Mouse (Mus musculus) myocyte (in vitro differentiated cells): ENCODE measurements around the gene Ncam1. TPM values are rescaled to one million over a fixed set of nuclear protein-coding genes. Genes with fewer than 3 reads are reported as not detected.

Source experiments
- H3K27me3 ChIP-seq: one replicate; pipeline ENCODE4 v1.6.1; 2011; ENCODE audit not compliant: control insufficient read depth, insufficient read depth, insufficient read length
- H3K36me3 ChIP-seq: one replicate; pipeline ENCODE4 v1.6.1; 2011; ENCODE audit not compliant: control insufficient read depth, insufficient read depth
- H3K4me2 ChIP-seq: one replicate; pipeline ENCODE4 v1.6.1; 2011; ENCODE audit warnings: low read depth, control low read depth
- H3K4me3 ChIP-seq: one replicate; pipeline ENCODE4 v1.5.1; 2011; ENCODE audit warnings: mild to moderate bottlenecking, control low read depth, moderate library complexity
- H3K79me2 ChIP-seq: one replicate; pipeline ENCODE4 v1.6.1; 2011; ENCODE audit not compliant: control insufficient read depth, insufficient read depth
- H3ac ChIP-seq: one replicate; pipeline ENCODE4 v1.6.1; 2011; ENCODE audit not compliant: control insufficient read depth, insufficient read length
- CEBPB ChIP-seq: IDR thresholded peaks from 2 replicates; pipeline ENCODE4 v1.6.1; 2011; ENCODE audit warnings: mild to moderate bottlenecking, moderate library complexity; ENCODE audit not compliant: poor library complexity, insufficient read depth, severe bottlenecking
- E2F4 ChIP-seq: IDR thresholded peaks from one replicate; pipeline ENCODE4 v1.6.1; 2011; ENCODE audit warnings: mild to moderate bottlenecking, control low read depth, moderate library complexity; ENCODE audit not compliant: insufficient read depth
- MAX ChIP-seq: IDR thresholded peaks from one replicate; pipeline ENCODE4 v1.6.1; 2011; ENCODE audit warnings: low read depth, mild to moderate bottlenecking, control low read depth
- MYOD1 ChIP-seq, 3 experiments: IDR thresholded peaks; one replicate each; pipeline ENCODE4 v1.6.1; 2011; ENCODE audit warnings: control low read depth in 2 of 3, low read depth in 2 of 3, mild to moderate bottlenecking in 2 of 3, moderate library complexity in 1 of 3; ENCODE audit not compliant: insufficient read length in 2 of 3, control insufficient read depth in 1 of 3
- MYOG ChIP-seq, 3 experiments: IDR thresholded peaks; one replicate each; pipeline ENCODE4 v1.6.1; 2011; ENCODE audit warnings: control low read depth in 2 of 3, low read depth in 2 of 3, mild to moderate bottlenecking in 2 of 3; ENCODE audit not compliant: insufficient read length in 2 of 3, control insufficient read depth in 1 of 3, insufficient read depth in 1 of 3
- POLR2A ChIP-seq: IDR thresholded peaks from one replicate; pipeline ENCODE4 v1.6.1; 2011; ENCODE audit warnings: low read depth, mild to moderate bottlenecking, control low read depth, moderate library complexity; ENCODE audit not compliant: insufficient read length
- POLR2AphosphoS2 ChIP-seq: IDR thresholded peaks from one replicate; pipeline ENCODE4 v1.6.1; 2011; ENCODE audit warnings: low read depth, control low read depth; ENCODE audit not compliant: insufficient read length
- REST ChIP-seq: IDR thresholded peaks from one replicate; pipeline ENCODE4 v1.6.1; 2011; ENCODE audit warnings: mild to moderate bottlenecking, control low read depth, moderate library complexity; ENCODE audit not compliant: insufficient read depth, insufficient read length
- SRF ChIP-seq: IDR thresholded peaks from one replicate; pipeline ENCODE4 v1.6.1; 2011; ENCODE audit warnings: low read depth; ENCODE audit not compliant: control insufficient read depth, insufficient read length
- TCF12 ChIP-seq: IDR thresholded peaks from one replicate; pipeline ENCODE4 v1.6.1; 2011; ENCODE audit warnings: mild to moderate bottlenecking, control low read depth; ENCODE audit not compliant: poor library complexity, insufficient read depth, severe bottlenecking
- TCF3 ChIP-seq: IDR thresholded peaks from one replicate; pipeline ENCODE4 v1.6.1; 2011; ENCODE audit warnings: low read depth, control low read depth; ENCODE audit not compliant: insufficient read length
- USF1 ChIP-seq: IDR thresholded peaks from one replicate; pipeline ENCODE4 v1.6.1; 2011; ENCODE audit warnings: low read depth, mild to moderate bottlenecking, control low read depth, moderate library complexity
- polyA plus RNA-seq: library from polyadenylated mRNA; unstranded; fragments of >200 nt; fragmentation: generic; extraction: Trizol; gene quantifications from one replicate; pipeline ENCODE4 v1.2.1, GENCODE M21; 2012; ENCODE audit warnings: missing spikeins

Ncam1 gene
- polyA plus RNA-seq, 1 experiment: 327 TPM

DNA sequence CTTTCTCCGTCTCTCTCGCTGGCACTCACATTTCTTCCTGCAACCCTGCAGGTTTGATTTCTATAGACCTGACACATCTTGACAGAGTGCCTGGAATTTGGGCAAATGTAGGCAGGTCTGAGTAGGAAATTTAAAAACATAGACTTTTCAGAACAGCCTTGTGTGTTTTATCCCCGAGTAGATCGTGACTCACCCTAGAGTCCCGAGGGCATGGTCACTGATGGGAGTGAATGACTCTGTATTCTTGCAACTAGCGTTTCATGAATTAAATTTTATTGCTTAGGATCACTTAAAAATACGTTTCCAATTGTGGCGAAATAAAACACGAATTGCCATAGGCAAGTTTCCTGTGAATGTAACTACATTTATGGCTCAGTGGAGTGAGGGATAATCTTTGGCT is 274.8 kb downstream of the Ncam1 start:
- Histone ChIP-seq H3K4me2 (peak overlapping the region; percentile 30), H3K27me3 (no peaks in the 10 kb centered on the region), H3K36me3 (peaks cover 51% of the 10 kb centered on the region), H3K4me3 (no peak overlapping the region), H3K79me2 (no peaks in the 10 kb centered on the region), H3ac (no peak overlapping the region)
- TF ChIP-seq POLR2AphosphoS2 (no peak), POLR2A (no peak), TCF12 (no peak), E2F4 (no peak)

DNA sequence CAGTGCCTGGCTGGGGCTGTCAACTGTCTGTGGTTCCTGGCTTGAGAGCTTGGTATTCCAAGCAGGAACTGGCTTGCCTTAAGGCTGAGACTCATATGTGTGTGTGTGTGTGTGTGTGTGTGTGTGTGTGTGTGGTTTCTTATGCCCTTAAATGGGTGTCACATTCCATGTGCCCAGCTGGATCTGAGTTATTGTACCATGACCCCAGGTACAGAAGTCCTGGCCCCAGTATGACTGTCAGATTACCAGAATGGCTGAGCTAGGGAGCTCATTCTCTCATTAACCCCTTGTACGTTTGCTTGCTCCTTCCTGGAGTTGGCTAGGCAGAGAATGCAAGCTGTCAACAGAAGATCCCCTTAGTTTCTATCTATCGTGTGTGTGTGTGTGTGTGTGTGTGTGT is 284.4 kb downstream of the Ncam1 start:
- no peak overlapping the region for H3K4me2 ChIP-seq
- H3K79me2 ChIP-seq: no peaks in the 10 kb centered on the region
- TF ChIP-seq USF1 (no peak), TCF3 (no peak), TCF12 (no peak), REST (no peak)
- no peak overlapping the region for H3K4me3 ChIP-seq
- H3K27me3 ChIP-seq: no peaks in the 10 kb centered on the region
- H3ac ChIP-seq: no peak overlapping the region
- peaks cover 47% of the 10 kb centered on the region for H3K36me3 ChIP-seq

DNA sequence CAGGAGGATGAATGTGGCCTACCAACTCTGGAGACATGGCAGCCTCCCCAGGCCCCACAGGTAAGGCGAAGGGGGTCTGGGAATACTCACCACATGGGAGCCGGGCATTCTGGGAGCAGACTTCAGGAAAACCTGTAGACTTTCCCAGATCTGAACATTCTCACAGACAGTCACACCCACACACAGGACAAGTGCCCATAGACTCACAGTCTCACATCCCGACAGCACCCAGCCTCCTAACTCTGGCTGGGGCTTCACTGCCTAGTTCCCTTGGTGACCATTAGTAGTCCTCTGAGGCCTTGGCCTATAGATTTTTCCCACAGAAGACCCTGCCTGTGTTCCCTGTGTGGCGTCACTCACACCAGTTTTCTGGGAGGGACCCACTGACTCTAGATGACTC is 288.1 kb downstream of the Ncam1 start:
- peaks cover 45% of the 10 kb centered on the region for H3K36me3 ChIP-seq

DNA sequence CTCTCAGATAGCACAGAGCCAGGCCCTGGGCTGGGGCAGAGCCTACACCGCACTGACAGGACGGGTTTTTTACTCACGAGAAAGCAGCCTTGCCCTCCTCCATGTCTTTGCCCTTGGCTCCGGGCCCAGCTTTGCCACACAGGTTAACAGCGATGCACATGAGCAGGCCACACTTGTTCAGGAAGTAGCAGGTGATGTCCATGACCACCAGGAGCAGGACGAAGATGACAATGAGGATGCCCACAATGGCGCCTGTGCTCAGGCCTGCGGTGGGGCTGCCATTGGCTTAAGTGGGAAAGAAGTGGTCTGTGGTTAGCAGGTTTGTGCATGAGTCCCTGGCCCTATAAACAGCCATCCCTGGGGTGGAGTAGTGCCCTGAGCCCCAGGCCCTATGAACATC is 289.1 kb downstream of the Ncam1 start:
- Histone ChIP-seq H3ac (no peak overlapping the region), H3K4me3 (no peak overlapping the region), H3K4me2 (no peak overlapping the region), H3K36me3 (peaks cover 39% of the 10 kb centered on the region), H3K27me3 (no peaks in the 10 kb centered on the region), H3K79me2 (no peaks in the 10 kb centered on the region)
- TF ChIP-seq CEBPB (no peak), MYOG (IDR thresholded peaks at IDR 0.05; ENCODE audit: control insufficient read depth in 1 of 3, insufficient read depth in 1 of 3, insufficient read length in 2 of 3, low read depth in 2 of 3) (no peak), E2F4 (no peak), POLR2AphosphoS2 (peak; percentile 51)

More for the DNA sequence above, 288.1 kb downstream of the Ncam1 start:
- Histone ChIP-seq H3K27me3 (no peaks in the 10 kb centered on the region), H3ac (no peak overlapping the region), H3K4me3 (no peak overlapping the region), H3K79me2 (no peaks in the 10 kb centered on the region), H3K4me2 (no peak overlapping the region)
- no peak for TF ChIP-seq MYOG (IDR thresholded peaks at IDR 0.05; ENCODE audit: control insufficient read depth in 1 of 3, insufficient read depth in 1 of 3, insufficient read length in 2 of 3, low read depth in 2 of 3)
- no peak for TF ChIP-seq CEBPB
- TF ChIP-seq POLR2AphosphoS2: peak; percentile 55

DNA sequence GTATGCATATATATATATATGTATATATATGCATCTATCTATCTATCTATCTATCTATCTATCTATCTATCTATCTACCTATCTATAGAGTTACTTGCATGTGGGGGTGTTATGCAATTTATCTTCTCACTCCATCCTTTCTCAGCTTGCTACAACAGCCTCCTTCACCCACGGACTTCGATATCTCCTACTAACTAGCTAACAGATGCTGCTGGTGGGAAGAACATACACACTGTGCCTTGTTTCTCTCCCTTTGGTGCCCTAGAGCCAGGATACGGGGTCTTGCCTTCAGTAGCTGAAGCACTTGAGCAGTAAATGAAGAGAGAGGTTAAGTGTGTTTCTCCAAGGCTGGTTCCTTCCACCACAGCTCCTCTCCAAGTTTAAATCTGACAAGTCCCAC is 289.6 kb downstream of the Ncam1 start:
- no peak for TF ChIP-seq SRF
- TF ChIP-seq CEBPB: no peak
- no peak for TF ChIP-seq MAX
- no peak for TF ChIP-seq POLR2AphosphoS2
- TF ChIP-seq POLR2A: no peak
- no peak for TF ChIP-seq TCF12
- no peak for TF ChIP-seq MYOG (IDR thresholded peaks at IDR 0.05; ENCODE audit: control insufficient read depth in 1 of 3, insufficient read depth in 1 of 3, insufficient read length in 2 of 3, low read depth in 2 of 3)
- TF ChIP-seq REST: no peak
- no peak for TF ChIP-seq USF1
- TF ChIP-seq TCF3: no peak
- no peak for TF ChIP-seq MYOD1 (IDR thresholded peaks at IDR 0.05; ENCODE audit: control insufficient read depth in 1 of 3, insufficient read length in 2 of 3, low read depth in 2 of 3)
- TF ChIP-seq E2F4: no peak
- Histone ChIP-seq H3K4me2 (no peak overlapping the region), H3K27me3 (no peaks in the 10 kb centered on the region), H3K79me2 (no peaks in the 10 kb centered on the region), H3K36me3 (peaks cover 37% of the 10 kb centered on the region), H3K4me3 (no peak overlapping the region), H3ac (no peak overlapping the region)

DNA sequence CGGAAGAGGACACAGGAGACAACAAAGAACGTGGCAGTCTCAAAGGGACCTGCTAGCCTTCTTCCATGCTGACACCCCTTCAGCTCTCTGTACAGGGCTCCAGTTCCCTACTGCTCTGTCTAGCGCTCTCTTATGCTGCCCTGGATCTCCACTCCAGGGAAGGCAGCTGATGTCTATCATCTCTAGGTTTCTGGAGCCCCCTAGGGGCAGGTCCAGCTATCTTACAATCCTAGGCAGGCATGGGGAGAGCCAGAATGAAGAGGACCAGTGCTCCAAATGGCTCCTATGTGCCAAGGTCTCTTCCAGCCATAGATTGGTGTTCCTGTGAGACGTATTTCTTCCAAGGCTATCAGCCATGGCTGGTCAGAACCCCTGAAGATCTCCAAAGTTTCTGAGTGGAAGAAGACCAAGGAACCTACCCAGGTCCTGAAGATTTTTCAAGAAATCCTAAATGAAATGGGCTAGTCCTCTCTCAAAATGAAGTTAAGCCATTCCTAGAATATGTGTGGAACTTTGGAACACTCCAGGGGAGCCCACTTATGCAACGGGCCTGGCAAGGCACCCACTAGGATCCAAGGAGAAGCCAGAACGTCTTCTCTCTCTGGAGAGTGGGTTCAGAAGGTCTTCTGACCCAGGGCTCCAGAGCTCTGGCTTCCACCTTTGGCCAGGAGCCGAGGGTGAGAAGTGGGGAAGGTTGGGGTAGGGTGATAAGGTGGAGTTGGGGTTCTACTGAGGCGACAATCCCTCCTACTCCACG is 290.7 kb downstream of the Ncam1 start:
- H3K4me3 ChIP-seq: no peak overlapping the region
- H3ac ChIP-seq: no peak overlapping the region
- peaks cover 37% of the 10 kb centered on the region for H3K36me3 ChIP-seq
- no peak overlapping the region for H3K4me2 ChIP-seq
- TF ChIP-seq POLR2AphosphoS2: peak; percentile 39
- no peak for TF ChIP-seq USF1
- TF ChIP-seq REST: no peak
- H3K79me2 ChIP-seq: no peaks in the 10 kb centered on the region
- no peaks in the 10 kb centered on the region for H3K27me3 ChIP-seq
